Mouse (Mus musculus) liver, adult 2 months (tissue): ENCODE measurements around the gene Swi5. TPM values are rescaled to one million over a fixed set of nuclear protein-coding genes. Genes with fewer than 3 reads are reported as not detected.

Experiments used
- DNase-seq: peaks from one replicate; pipeline ENCODE4 v3.0.0-alpha.2; 2011; ENCODE audit warnings: low read depth, low spot score; ENCODE audit errors: extremely low read depth
- H3K27ac ChIP-seq: fragments of 200-500 bp; replicated peaks from 2 replicates; pipeline ENCODE4 v1.5.1; 2012; ENCODE audit warnings: low read depth, mild to moderate bottlenecking, control low read depth, inconsistent platforms, low read length; ENCODE audit not compliant: insufficient read depth
- H3K27me3 ChIP-seq: fragments of 200-500 bp; 2 replicates; pipeline ENCODE4 v1.6.1; 2012; ENCODE audit warnings: mild to moderate bottlenecking, moderate library complexity, low read length, inconsistent platforms; ENCODE audit not compliant: control insufficient read depth, insufficient read depth
- H3K36me3 ChIP-seq: fragments of 200-500 bp; 2 replicates; pipeline ENCODE4 v1.6.1; 2012; ENCODE audit warnings: low read length, inconsistent platforms; ENCODE audit not compliant: control insufficient read depth, insufficient read depth
- H3K4me1 ChIP-seq: fragments of 200-500 bp; 2 replicates; pipeline ENCODE4 v1.6.1; 2011; ENCODE audit warnings: low read length; ENCODE audit not compliant: control insufficient read depth, insufficient read depth
- H3K4me3 ChIP-seq: fragments of 200-500 bp; 2 replicates; pipeline ENCODE4 v1.5.1; 2011; ENCODE audit warnings: low read depth, mild to moderate bottlenecking, control low read depth, low read length, moderate library complexity; ENCODE audit not compliant: insufficient read depth
- H3K79me2 ChIP-seq: fragments of 200-500 bp; 2 replicates; pipeline ENCODE4 v1.6.1; 2012; ENCODE audit warnings: inconsistent platforms, mild to moderate bottlenecking, low read length, moderate library complexity; ENCODE audit not compliant: control insufficient read depth, insufficient read depth
- H3K9ac ChIP-seq: fragments of 200-500 bp; 2 replicates; pipeline ENCODE4 v1.6.1; 2012; ENCODE audit warnings: low read depth, mild to moderate bottlenecking, control low read depth, inconsistent platforms, low read length
- CTCF ChIP-seq: fragments of 200-500 bp; IDR thresholded peaks from 2 replicates; pipeline ENCODE4 v1.5.1; 2011; ENCODE audit warnings: low read depth, low read length, control low read depth
- POLR2A ChIP-seq: fragments of 200-500 bp; IDR thresholded peaks from 2 replicates; pipeline ENCODE4 v1.6.1; 2011; ENCODE audit warnings: low read length, control low read depth; ENCODE audit not compliant: insufficient read depth; ENCODE audit errors: extremely low read depth
- WGBS: fragments of 180-500 bp; shearing (Covaris S2); methylation state at CpG from one replicate; pipeline ENCODE4 v1.1.7; 2018; 5-methylcytosine and 5-hydroxymethylcytosine counted together
- polyA plus RNA-seq: library from polyadenylated mRNA; depleted of rRNA; stranded (reverse); fragments of >200 nt; gene quantifications from 2 replicates; pipeline ENCODE4 v1.2.3, GENCODE M21; 2012
- total RNA-seq: library from RNA; depleted of rRNA; stranded (reverse); fragments of >200 nt; gene quantifications from 2 replicates; pipeline ENCODE4 v1.2.3, GENCODE M21; 2014

Gene Swi5
- total and polyA plus RNA-seq, 2 experiments = 171 to 384 TPM

- H3K79me2 ChIP-seq = no peaks in the 10 kb centered on the region
- H3K27ac ChIP-seq = no peak overlapping the region
- peaks cover 6% of the 10 kb centered on the region for H3K4me1 ChIP-seq
- H3K9ac ChIP-seq = no peak overlapping the region
- peaks cover 7% of the 10 kb centered on the region; the same call in 1 of the 2 replicates for H3K36me3 ChIP-seq
- WGBS = 73% methylated on average over 8 of the region's 8 CpGs
- H3K27me3 ChIP-seq = no peaks in the 10 kb centered on the region
- no peak overlapping the region for H3K4me3 ChIP-seq
- TF ChIP-seq CTCF = peak; percentile 71
- TF ChIP-seq POLR2A = no peak
- DNase-seq = peak; percentile 42
Observed at GRCm38 (mm10) chr2:32307941-32308760, 20.3 kb upstream of the Swi5 start.

GRCm38 (mm10) chr2:32307247-32307798 is 19.4 kb upstream of the Swi5 start:
- peaks cover 8% of the 10 kb centered on the region; the same call in 1 of the 2 replicates for H3K36me3 ChIP-seq
- no peaks in the 10 kb centered on the region for H3K27me3 ChIP-seq
- H3K27ac ChIP-seq = no peak overlapping the region
- H3K4me3 ChIP-seq = no peak overlapping the region
- no peak for TF ChIP-seq POLR2A
- no peak for TF ChIP-seq CTCF
- no peak overlapping the region for H3K9ac ChIP-seq
- DNase-seq = no peak
- 85% methylated on average over 6 of the region's 6 CpGs for WGBS
- no peaks in the 10 kb centered on the region for H3K79me2 ChIP-seq
- H3K4me1 ChIP-seq = peaks cover 6% of the 10 kb centered on the region

GRCm38 (mm10) chr2:32306176-32306575 is 18.3 kb upstream of the Swi5 start:
- Histone ChIP-seq H3K27ac (no peak overlapping the region), H3K79me2 (no peaks in the 10 kb centered on the region), H3K27me3 (no peaks in the 10 kb centered on the region), H3K9ac (no peak overlapping the region), H3K4me1 (no peaks in the 10 kb centered on the region), H3K36me3 (peaks cover 8% of the 10 kb centered on the region; the same call in 1 of the 2 replicates), H3K4me3 (no peak overlapping the region)
- WGBS = 92% methylated on average over 9 of the region's 9 CpGs
- TF ChIP-seq POLR2A (no peak), CTCF (no peak)
- DNase-seq = no peak

- no peak overlapping the region for H3K27ac ChIP-seq
- no peaks in the 10 kb centered on the region for H3K4me1 ChIP-seq
- peaks cover 8% of the 10 kb centered on the region; the same call in 1 of the 2 replicates for H3K36me3 ChIP-seq
- no peak overlapping the region for H3K9ac ChIP-seq
- H3K4me3 ChIP-seq = no peak overlapping the region
- DNase-seq = no peak
- no peak for TF ChIP-seq CTCF
- TF ChIP-seq POLR2A = no peak
- no peaks in the 10 kb centered on the region for H3K79me2 ChIP-seq
- no peaks in the 10 kb centered on the region for H3K27me3 ChIP-seq
- 92% methylated on average over 5 of the region's 5 CpGs for WGBS
Observed at GRCm38 (mm10) chr2:32305668-32306067, 17.8 kb upstream of the Swi5 start.

- Histone ChIP-seq H3K36me3 (peaks cover 12% of the 10 kb centered on the region; the same call in 1 of the 2 replicates), H3K27ac (no peak overlapping the region), H3K79me2 (no peaks in the 10 kb centered on the region), H3K27me3 (no peaks in the 10 kb centered on the region), H3K4me3 (no peak overlapping the region), H3K9ac (no peak overlapping the region), H3K4me1 (no peaks in the 10 kb centered on the region)
- TF ChIP-seq POLR2A = no peak
- peak; percentile 80 for TF ChIP-seq CTCF
- WGBS = 86% methylated on average over 8 of the region's 8 CpGs
- no peak for DNase-seq
Observed at GRCm38 (mm10) chr2:32304145-32304832, 16.4 kb upstream of the Swi5 start.
